Mouse (Mus musculus) forebrain, embryonic 11.5 days (tissue): Measurements from ENCODE around the gene Lin28a. TPM values are rescaled to one million over a fixed set of nuclear protein-coding genes. Genes with fewer than 3 reads are reported as not detected.

Source experiments
- ATAC-seq: fragments of 200-750 bp; cut with Nextera tagmentation; replicated peaks from 2 replicates; pipeline ENCODE4 v1.8.0; 2017; ENCODE audit warnings: moderate TSS enrichment; ENCODE audit not compliant: low FRiP score
- DNase-seq: peaks from one replicate; pipeline ENCODE4 v3.0.0-alpha.2; 2017; ENCODE audit warnings: low spot score
- H3K27ac ChIP-seq: fragments of 300-500 bp; sonication (generic); 2 replicates; pipeline ENCODE4 v1.5.1; 2014; ENCODE audit warnings: low read depth, low read length
- H3K27me3 ChIP-seq: fragments of 300-500 bp; sonication (generic); 2 replicates; pipeline ENCODE4 v1.6.1; 2014; ENCODE audit warnings: mild to moderate bottlenecking, low read length, mixed read lengths; ENCODE audit not compliant: control insufficient read depth, insufficient read depth
- H3K36me3 ChIP-seq: fragments of 300-500 bp; sonication (generic); 2 replicates; pipeline ENCODE4 v1.6.1; 2014; ENCODE audit warnings: mild to moderate bottlenecking, low read length, moderate library complexity, mixed read lengths; ENCODE audit not compliant: control insufficient read depth, insufficient read depth
- H3K4me1 ChIP-seq: fragments of 300-500 bp; sonication (generic); replicated peaks from 2 replicates; pipeline ENCODE4 v1.6.1; 2014; ENCODE audit warnings: low read length, mixed read lengths; ENCODE audit not compliant: control insufficient read depth, insufficient read depth
- H3K4me2 ChIP-seq: fragments of 300-500 bp; sonication (generic); 2 replicates; pipeline ENCODE4 v1.6.1; 2014; ENCODE audit warnings: low read depth, mild to moderate bottlenecking, low read length, moderate library complexity, mixed read lengths; ENCODE audit not compliant: severe bottlenecking
- H3K4me3 ChIP-seq: fragments of 300-500 bp; sonication (generic); 2 replicates; pipeline ENCODE4 v1.5.1; 2014; ENCODE audit warnings: low read depth, low read length
- H3K9ac ChIP-seq: fragments of 300-500 bp; sonication (generic); 2 replicates; pipeline ENCODE4 v1.6.1; 2014; ENCODE audit warnings: low read length
- H3K9me3 ChIP-seq: fragments of 300-500 bp; sonication (generic); 2 replicates; pipeline ENCODE4 v1.6.1; 2016; ENCODE audit warnings: low read length, mixed read lengths; ENCODE audit not compliant: control insufficient read depth
- WGBS: fragments of 180-500 bp; shearing (Covaris S2); extraction: QIAGEN DNeasy Blood & Tissue Kit; methylation state at CpG from one replicate; pipeline ENCODE4 v1.1.7; 2014; 5-methylcytosine and 5-hydroxymethylcytosine counted together
- polyA plus RNA-seq: library from polyadenylated mRNA; unstranded; fragments of >200 nt; fragmentation: Nextera tagmentation; extraction: Ambion mirVana; gene quantifications from 2 replicates; pipeline ENCODE4 v1.2.1, GENCODE M21; 2014

Gene Lin28a
- polyA plus RNA-seq, result 1.6 and 2.3 TPM in 2 replicates

- no peaks in the 10 kb centered on the region for H3K9me3 ChIP-seq
- no peaks in the 10 kb centered on the region for H3K36me3 ChIP-seq
- H3K4me2 ChIP-seq, result peak within 1 kb of the TSS; percentile 68
- peak; percentile 45; the same call in 1 of the 2 replicates for ATAC-seq
- H3K27ac ChIP-seq, result peak within 1 kb of the TSS; percentile 87
- 1% methylated on average over 9 of the region's 9 CpGs for WGBS
- peaks cover 35% of the 10 kb centered on the region for H3K4me1 ChIP-seq
- H3K27me3 ChIP-seq, result no peaks in the 10 kb centered on the region
- peak within 1 kb of the TSS; percentile 63 for H3K9ac ChIP-seq
- DNase-seq, result peak; percentile 81
- peak within 1 kb of the TSS; percentile 48 for H3K4me3 ChIP-seq
These were observed at the start of gene Lin28a for GRCm38 (mm10) chr4:134018779-134019145. Gene Lin28a, minus strand, starts transcription at chr4:134018841.

DNA sequence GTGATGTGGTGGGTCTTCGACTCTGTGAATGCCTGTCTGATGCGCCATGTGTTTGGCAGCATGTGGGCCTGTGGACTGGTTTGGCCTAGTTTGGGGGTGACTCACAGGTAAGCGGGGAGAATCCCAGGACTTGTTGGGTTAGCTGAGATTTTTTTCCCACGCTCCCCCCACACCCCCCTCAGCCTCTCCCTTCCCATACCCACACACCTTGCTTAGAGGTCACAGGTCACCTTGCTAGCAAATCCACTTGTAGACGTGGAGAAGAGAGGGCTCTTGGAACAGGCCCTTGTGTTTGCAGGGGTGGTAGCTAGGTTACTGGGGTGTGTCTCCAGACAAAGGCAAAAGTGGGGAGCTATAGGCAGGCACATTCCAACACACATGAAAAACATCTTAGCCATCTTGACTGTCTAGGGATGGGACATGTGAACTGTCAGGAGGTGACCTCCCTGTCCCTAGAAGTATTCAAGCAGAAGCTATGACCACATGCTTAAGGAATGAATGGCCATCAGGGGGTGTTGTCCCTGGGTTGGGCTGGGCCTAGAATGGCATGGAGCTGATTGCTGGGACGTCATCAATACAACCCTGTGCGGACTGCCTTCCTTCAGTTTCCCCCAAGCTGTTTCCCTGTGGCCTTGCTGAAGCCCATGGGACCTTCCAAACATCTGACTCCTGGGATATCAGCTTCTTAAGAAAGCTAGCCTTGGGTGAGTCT, 49.3 kb upstream of the Lin28a start:
- Histone ChIP-seq H3K36me3 (no peaks in the 10 kb centered on the region), H3K4me3 (no peak overlapping the region), H3K4me1 (no peaks in the 10 kb centered on the region), H3K27me3 (peaks cover 4% of the 10 kb centered on the region), H3K4me2 (no peak overlapping the region), H3K9ac (no peak overlapping the region), H3K27ac (no peak overlapping the region), H3K9me3 (no peaks in the 10 kb centered on the region)
- ATAC-seq, result no peak
- no peak for DNase-seq
- 89% methylated on average over 7 of the region's 7 CpGs for WGBS

GRCm38 (mm10) chr4:134067383-134067782, 48.7 kb upstream of the Lin28a start:
- Histone ChIP-seq H3K9me3 (no peaks in the 10 kb centered on the region), H3K4me1 (no peaks in the 10 kb centered on the region), H3K4me2 (no peak overlapping the region), H3K27me3 (peaks cover 4% of the 10 kb centered on the region), H3K4me3 (no peak overlapping the region), H3K36me3 (no peaks in the 10 kb centered on the region), H3K27ac (no peak overlapping the region), H3K9ac (no peak overlapping the region)
- WGBS, result 96% methylated on average over 8 of the region's 8 CpGs
- DNase-seq (no peak), ATAC-seq (no peak)

- no peak for DNase-seq
- H3K4me3 ChIP-seq, result no peak overlapping the region
These were observed 46.9 kb upstream of the Lin28a start for GRCm38 (mm10) chr4:134065431-134066004.

GRCm38 (mm10) chr4:134062561-134062960, 43.9 kb upstream of the Lin28a start:
- ATAC-seq, result no peak
- no peaks in the 10 kb centered on the region for H3K4me1 ChIP-seq
- no peak overlapping the region for H3K27ac ChIP-seq
- no peaks in the 10 kb centered on the region for H3K9me3 ChIP-seq
- no peak for DNase-seq
- peaks cover 4% of the 10 kb centered on the region for H3K27me3 ChIP-seq
- 65% methylated on average over 8 of the region's 8 CpGs for WGBS
- no peak overlapping the region for H3K9ac ChIP-seq
- H3K4me3 ChIP-seq, result no peak overlapping the region
- no peak overlapping the region for H3K4me2 ChIP-seq
- H3K36me3 ChIP-seq, result no peaks in the 10 kb centered on the region

More at GRCm38 (mm10) chr4:134065431-134066004, 46.9 kb upstream of the Lin28a start:
- WGBS, result 25% methylated on average over 23 of the region's 23 CpGs
- H3K27me3 ChIP-seq, result peaks cover 4% of the 10 kb centered on the region
- no peak overlapping the region for H3K4me2 ChIP-seq
- no peaks in the 10 kb centered on the region for H3K9me3 ChIP-seq
- no peak overlapping the region for H3K9ac ChIP-seq
- ATAC-seq, result no peak
- H3K27ac ChIP-seq, result no peak overlapping the region
- H3K36me3 ChIP-seq, result no peaks in the 10 kb centered on the region
- no peaks in the 10 kb centered on the region for H3K4me1 ChIP-seq

DNA sequence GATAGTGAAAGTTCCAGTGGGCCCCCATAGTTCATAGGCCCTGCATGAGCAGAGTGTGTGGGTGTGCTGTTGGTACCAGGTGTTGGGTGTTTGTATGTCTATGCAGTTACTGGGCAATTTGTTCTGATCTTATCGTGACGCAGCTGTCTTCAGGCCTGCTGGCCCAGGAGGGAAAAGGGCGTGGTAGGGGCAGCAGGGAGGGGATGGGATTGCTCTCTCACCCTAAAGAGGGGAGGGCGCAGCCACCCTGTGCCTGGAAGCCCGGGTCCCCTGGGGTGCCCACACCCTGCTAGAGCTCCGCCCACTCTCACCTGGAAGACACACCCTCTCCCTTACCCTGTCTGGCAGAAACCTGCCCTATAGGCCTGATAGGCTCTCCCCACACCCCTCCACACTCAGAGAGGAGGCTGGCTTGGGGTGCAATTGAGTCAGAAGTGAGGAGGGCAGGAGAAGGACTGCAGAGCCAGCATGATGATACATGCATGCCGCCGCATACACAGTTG, 43.4 kb upstream of the Lin28a start:
- no peak overlapping the region for H3K27ac ChIP-seq
- H3K36me3 ChIP-seq, result no peaks in the 10 kb centered on the region
- DNase-seq (no peak), ATAC-seq (no peak)
- 61% methylated on average over 8 of the region's 8 CpGs for WGBS
- no peak overlapping the region for H3K9ac ChIP-seq
- no peak overlapping the region for H3K4me2 ChIP-seq
- H3K4me1 ChIP-seq, result no peaks in the 10 kb centered on the region
- no peak overlapping the region for H3K4me3 ChIP-seq
- H3K27me3 ChIP-seq, result peaks cover 4% of the 10 kb centered on the region
- H3K9me3 ChIP-seq, result no peaks in the 10 kb centered on the region

GRCm38 (mm10) chr4:134061166-134061830, 42.7 kb upstream of the Lin28a start:
- no peaks in the 10 kb centered on the region for H3K36me3 ChIP-seq
- no peak overlapping the region for H3K9ac ChIP-seq
- no peak overlapping the region for H3K27ac ChIP-seq
- ATAC-seq (no peak), DNase-seq (no peak)
- no peaks in the 10 kb centered on the region for H3K4me1 ChIP-seq
- no peak overlapping the region for H3K4me2 ChIP-seq
- WGBS, result 64% methylated on average over 18 of the region's 18 CpGs
- H3K4me3 ChIP-seq, result no peak overlapping the region
- peaks cover 4% of the 10 kb centered on the region for H3K27me3 ChIP-seq
- no peaks in the 10 kb centered on the region for H3K9me3 ChIP-seq

DNA sequence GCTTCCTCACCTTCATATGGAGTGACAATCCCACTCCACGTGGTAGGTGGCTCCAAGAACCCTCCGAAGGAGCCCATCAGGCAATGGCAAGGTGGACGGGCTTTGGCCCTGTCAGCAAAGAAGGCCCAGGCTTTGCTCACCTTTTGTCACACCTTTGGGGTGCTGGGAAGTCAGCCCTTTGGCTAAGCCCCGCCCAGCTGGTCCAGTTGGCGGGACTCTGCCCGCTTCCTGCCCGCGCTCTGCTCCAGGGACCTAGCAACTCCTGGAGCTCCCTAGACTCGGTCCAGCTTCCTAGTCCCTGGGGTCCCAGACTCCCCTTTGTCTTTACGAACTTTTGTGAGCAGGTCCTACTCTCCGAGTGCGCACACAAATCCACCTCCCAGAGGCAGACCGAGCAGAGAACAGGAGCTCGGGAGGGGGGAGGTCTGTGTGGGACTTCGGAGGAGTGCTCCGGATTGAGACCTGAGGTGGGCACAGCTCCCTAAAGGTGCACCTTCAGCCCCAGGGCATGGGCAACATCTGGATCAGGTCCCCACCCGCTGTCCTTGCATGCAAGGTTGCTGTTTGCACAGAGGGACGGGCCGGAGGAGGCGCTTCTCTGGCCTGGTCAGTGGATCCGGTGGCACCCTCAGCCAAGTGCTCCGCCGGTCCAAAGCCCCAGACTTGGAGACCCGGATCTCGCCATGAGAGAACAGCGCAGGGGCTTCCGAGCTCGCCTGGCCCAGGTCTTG, 41.7 kb upstream of the Lin28a start, which contains the start of gene Crybg2:
TSS of gene Crybg2 (plus strand) at position 681 of the 731 bp plus-strand sequence.
- H3K4me1 ChIP-seq, result no peaks in the 10 kb centered on the region
- H3K36me3 ChIP-seq, result no peaks in the 10 kb centered on the region
- 48% methylated on average over 28 of the region's 28 CpGs for WGBS
- no peak for DNase-seq
- H3K9me3 ChIP-seq, result no peaks in the 10 kb centered on the region
- ATAC-seq, result no peak
- peaks cover under 1% of the 10 kb centered on the region; the same call in 1 of the 2 replicates for H3K27me3 ChIP-seq
- no peak within 1 kb of the TSS for H3K4me3 ChIP-seq
- no peak within 1 kb of the TSS for H3K4me2 ChIP-seq
- no peak within 1 kb of the TSS for H3K9ac ChIP-seq
- H3K27ac ChIP-seq, result no peak within 1 kb of the TSS
